Mouse (Mus musculus): ENCODE measurements at regions not wholly inside any gene's neighbourhood (a gene's known extent, or its start where the extent isn't known, plus 50 kb on each side); places are given as distances from the start of the nearest gene placed in this dataset.

DNA sequence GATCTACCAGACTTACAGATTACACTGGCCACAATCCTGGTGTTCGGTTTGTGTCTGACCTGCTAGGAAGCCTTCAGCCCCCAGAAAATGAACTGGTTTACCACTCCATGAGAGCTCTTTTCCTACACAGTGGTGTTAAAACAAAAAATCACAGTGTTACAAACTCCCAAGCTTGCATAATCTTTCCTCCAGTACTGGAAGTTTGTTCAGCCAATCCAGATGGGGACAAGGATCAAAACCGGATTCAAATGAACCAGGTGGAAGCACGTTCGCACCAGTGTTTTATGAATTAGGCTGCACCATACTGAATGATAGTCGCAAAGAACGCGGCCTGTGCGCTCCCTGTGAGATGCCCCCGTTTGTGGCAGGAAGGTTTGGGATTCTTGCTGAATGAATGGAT lies 63.4 kb upstream of the Cited2 start:
- no peak for ATAC-seq (ENCODE audit: low FRiP score, low TSS enrichment)

DNA sequence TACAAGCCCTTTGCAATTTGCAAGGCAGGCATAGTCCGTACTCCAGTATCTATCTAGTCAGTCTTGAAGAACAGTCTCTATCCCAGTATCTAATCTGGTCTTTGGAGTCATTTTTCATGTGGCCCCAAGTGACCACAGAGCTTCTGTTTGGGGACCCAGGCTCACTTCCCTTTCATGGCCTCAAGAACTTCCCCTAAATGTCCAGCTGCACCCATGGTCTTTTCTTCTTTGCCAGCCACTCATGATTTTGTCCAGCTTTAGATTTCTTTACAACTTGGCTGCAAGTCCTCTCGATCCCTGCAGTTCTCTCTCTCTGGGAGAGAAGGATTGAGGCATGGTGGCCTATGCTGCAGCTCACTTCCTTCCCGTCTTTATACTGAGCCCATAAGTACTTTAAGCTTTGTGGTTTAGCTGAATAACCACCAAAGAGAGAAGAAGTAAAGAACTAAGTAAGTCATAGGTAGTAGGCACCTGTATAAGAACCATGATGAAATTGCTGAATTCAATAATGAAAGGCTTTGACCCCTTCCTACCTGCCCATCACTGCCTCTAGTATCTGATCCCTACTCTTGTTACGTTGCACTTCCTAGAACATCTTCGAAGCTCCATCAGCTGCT lies 62.1 kb upstream of the Cited2 start:
- no peak for ATAC-seq (ENCODE audit: low FRiP score, low TSS enrichment)
- H3K9ac ChIP-seq (ENCODE audit: low read depth, low read length): no peak overlapping the region
- H3K9me3 ChIP-seq (ENCODE audit: control insufficient read depth, low read length): no peaks in the 10 kb centered on the region
- H3K36me3 ChIP-seq (ENCODE audit: control insufficient read depth, insufficient read depth, low read length): no peaks in the 10 kb centered on the region
- H3K27me3 ChIP-seq (ENCODE audit: control insufficient read depth, insufficient read depth, low read length): no peaks in the 10 kb centered on the region
- H3K4me2 ChIP-seq (replicated peaks; ENCODE audit: low read depth, low read length): no peak overlapping the region
- 92% methylated on average over 5 of the region's 5 CpGs for WGBS
- H3K4me3 ChIP-seq (ENCODE audit: low read length): no peak overlapping the region
- H3K27ac ChIP-seq (ENCODE audit: low read depth, low read length): no peak overlapping the region
- H3K4me1 ChIP-seq (ENCODE audit: control insufficient read depth, insufficient read depth, low read length): peaks cover 9% of the 10 kb centered on the region; the same call in 1 of the 2 replicates

More for the DNA sequence above, 63.4 kb upstream of the Cited2 start:
- Histone ChIP-seq H3K27ac (ENCODE audit: low read depth, low read length) (no peak overlapping the region), H3K9ac (ENCODE audit: low read depth, low read length) (no peak overlapping the region), H3K36me3 (ENCODE audit: control insufficient read depth, insufficient read depth, low read length) (no peaks in the 10 kb centered on the region), H3K4me1 (ENCODE audit: control insufficient read depth, insufficient read depth, low read length) (peaks cover 10% of the 10 kb centered on the region; the same call in 1 of the 2 replicates), H3K4me3 (ENCODE audit: low read length) (no peak overlapping the region), H3K9me3 (ENCODE audit: control insufficient read depth, low read length) (no peaks in the 10 kb centered on the region), H3K4me2 (replicated peaks; ENCODE audit: low read depth, low read length) (no peak overlapping the region), H3K27me3 (ENCODE audit: control insufficient read depth, insufficient read depth, low read length) (no peaks in the 10 kb centered on the region)
- WGBS: 90% methylated on average over 9 of the region's 9 CpGs

GRCm38 (mm10) chr10:17666089-17666488 lies 56.9 kb upstream of the Cited2 start:
- ATAC-seq (ENCODE audit: low FRiP score, low TSS enrichment): no peak
- Histone ChIP-seq H3K4me1 (ENCODE audit: control insufficient read depth, insufficient read depth, low read length) (no peaks in the 10 kb centered on the region), H3K36me3 (ENCODE audit: control insufficient read depth, insufficient read depth, low read length) (no peaks in the 10 kb centered on the region), H3K9ac (ENCODE audit: low read depth, low read length) (no peak overlapping the region), H3K4me2 (replicated peaks; ENCODE audit: low read depth, low read length) (no peak overlapping the region), H3K4me3 (ENCODE audit: low read length) (no peak overlapping the region), H3K9me3 (ENCODE audit: control insufficient read depth, low read length) (no peaks in the 10 kb centered on the region), H3K27me3 (ENCODE audit: control insufficient read depth, insufficient read depth, low read length) (no peaks in the 10 kb centered on the region), H3K27ac (ENCODE audit: low read depth, low read length) (no peak overlapping the region)
- 77% methylated on average over 3 of the region's 3 CpGs for WGBS

DNA sequence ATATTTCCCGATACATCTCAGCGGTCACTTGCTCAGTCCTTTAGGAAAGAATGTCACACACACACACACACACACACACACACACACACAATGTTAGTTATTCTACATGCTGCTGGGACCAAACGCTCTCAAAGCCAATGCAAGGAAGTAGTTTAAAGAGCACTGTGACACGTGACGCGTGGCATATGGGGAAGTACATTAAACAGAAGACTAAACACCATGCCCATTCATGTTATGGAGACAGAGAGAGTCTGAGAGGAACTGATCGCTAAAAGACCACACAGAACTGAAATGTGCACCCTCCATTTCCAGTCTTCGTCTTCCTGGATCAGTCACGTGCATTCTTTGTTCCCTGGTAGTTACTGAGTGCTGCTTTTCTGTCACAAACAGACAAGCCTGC lies 53.6 kb upstream of the Cited2 start:
- H3K9ac ChIP-seq (ENCODE audit: low read depth, low read length): no peak overlapping the region
- H3K9me3 ChIP-seq (ENCODE audit: control insufficient read depth, low read length): no peaks in the 10 kb centered on the region
- H3K36me3 ChIP-seq (ENCODE audit: control insufficient read depth, insufficient read depth, low read length): no peaks in the 10 kb centered on the region
- no peak overlapping the region for H3K27ac ChIP-seq (ENCODE audit: low read depth, low read length)
- H3K27me3 ChIP-seq (ENCODE audit: control insufficient read depth, insufficient read depth, low read length): no peaks in the 10 kb centered on the region
- ATAC-seq (ENCODE audit: low FRiP score, low TSS enrichment): no peak
- WGBS: 85% methylated on average over 9 of the region's 9 CpGs
- no peak overlapping the region for H3K4me2 ChIP-seq (replicated peaks; ENCODE audit: low read depth, low read length)
- H3K4me1 ChIP-seq (ENCODE audit: control insufficient read depth, insufficient read depth, low read length): no peaks in the 10 kb centered on the region
- H3K4me3 ChIP-seq (ENCODE audit: low read length): no peak overlapping the region
